Mouse (Mus musculus): ENCODE measurements at regions not wholly inside any gene's neighbourhood (a gene's known extent, or its start where the extent isn't known, plus 50 kb on each side); places are given as distances from the start of the nearest gene placed in this dataset.

- TF ChIP-seq EP300 (IDR thresholded peaks at IDR 0.05; ENCODE audit: insufficient read depth, low read depth, low read length) (no peak), POLR2A (IDR thresholded peaks at IDR 0.05; ENCODE audit: insufficient read depth, low read length) (no peak), CTCF (IDR thresholded peaks at IDR 0.05; ENCODE audit: low read depth, low read length) (no peak)
- H3K36me3 ChIP-seq (ENCODE audit: control insufficient read depth, insufficient read depth, low read length, poor library complexity, severe bottlenecking): no peaks in the 10 kb centered on the region
- H3K27me3 ChIP-seq (ENCODE audit: control insufficient read depth, insufficient read depth, low read length, poor library complexity, severe bottlenecking): no peaks in the 10 kb centered on the region; the same call in 1 of the 2 replicates
- H3K4me3 ChIP-seq (ENCODE audit: low read depth, low read length): no peak overlapping the region
- H3K4me1 ChIP-seq (ENCODE audit: control insufficient read depth, insufficient read depth, low read length): no peaks in the 10 kb centered on the region
- H3K9me3 ChIP-seq (replicated peaks; ENCODE audit: control insufficient read depth, insufficient read depth, low read length, poor library complexity, severe bottlenecking): peaks cover 4% of the 10 kb centered on the region
- H3K9ac ChIP-seq (ENCODE audit: low read depth, poor library complexity, severe bottlenecking): no peak overlapping the region
- H3K27ac ChIP-seq (ENCODE audit: insufficient read depth, low read length): no peak overlapping the region
Observed at GRCm38 (mm10) chr1:4570730-4571129, 237.0 kb upstream of the Gm37988 start.

GRCm38 (mm10) chr1:4571299-4572202 is 236.1 kb upstream of the Gm37988 start:
- Histone ChIP-seq H3K9ac (ENCODE audit: low read depth, poor library complexity, severe bottlenecking) (peak overlapping the region; percentile 39), H3K27me3 (ENCODE audit: control insufficient read depth, insufficient read depth, low read length, poor library complexity, severe bottlenecking) (no peaks in the 10 kb centered on the region; the same call in 1 of the 2 replicates), H3K36me3 (ENCODE audit: control insufficient read depth, insufficient read depth, low read length, poor library complexity, severe bottlenecking) (no peaks in the 10 kb centered on the region), H3K9me3 (replicated peaks; ENCODE audit: control insufficient read depth, insufficient read depth, low read length, poor library complexity, severe bottlenecking) (peaks cover 4% of the 10 kb centered on the region), H3K27ac (ENCODE audit: insufficient read depth, low read length) (no peak overlapping the region), H3K4me1 (ENCODE audit: control insufficient read depth, insufficient read depth, low read length) (no peaks in the 10 kb centered on the region), H3K4me3 (ENCODE audit: low read depth, low read length) (peak overlapping the region; percentile 74)
- TF ChIP-seq EP300 (IDR thresholded peaks at IDR 0.05; ENCODE audit: insufficient read depth, low read depth, low read length) (no peak), CTCF (IDR thresholded peaks at IDR 0.05; ENCODE audit: low read depth, low read length) (no peak), POLR2A (IDR thresholded peaks at IDR 0.05; ENCODE audit: insufficient read depth, low read length) (no peak)

- Histone ChIP-seq H3K9ac (ENCODE audit: low read depth, poor library complexity, severe bottlenecking) (no peak overlapping the region), H3K4me1 (ENCODE audit: control insufficient read depth, insufficient read depth, low read length) (no peaks in the 10 kb centered on the region), H3K27me3 (ENCODE audit: control insufficient read depth, insufficient read depth, low read length, poor library complexity, severe bottlenecking) (no peaks in the 10 kb centered on the region; the same call in 1 of the 2 replicates), H3K4me3 (ENCODE audit: low read depth, low read length) (no peak overlapping the region), H3K36me3 (ENCODE audit: control insufficient read depth, insufficient read depth, low read length, poor library complexity, severe bottlenecking) (no peaks in the 10 kb centered on the region), H3K27ac (ENCODE audit: insufficient read depth, low read length) (no peak overlapping the region), H3K9me3 (replicated peaks; ENCODE audit: control insufficient read depth, insufficient read depth, low read length, poor library complexity, severe bottlenecking) (peaks cover 4% of the 10 kb centered on the region)
- TF ChIP-seq CTCF (IDR thresholded peaks at IDR 0.05; ENCODE audit: low read depth, low read length) (no peak), POLR2A (IDR thresholded peaks at IDR 0.05; ENCODE audit: insufficient read depth, low read length) (no peak)
Observed at GRCm38 (mm10) chr1:4572311-4572710, 235.4 kb upstream of the Gm37988 start.

GRCm38 (mm10) chr1:4574101-4574500 is 233.6 kb upstream of the Gm37988 start:
- H3K27ac ChIP-seq (ENCODE audit: insufficient read depth, low read length): no peak overlapping the region
- no peaks in the 10 kb centered on the region; the same call in 1 of the 2 replicates for H3K27me3 ChIP-seq (ENCODE audit: control insufficient read depth, insufficient read depth, low read length, poor library complexity, severe bottlenecking)
- H3K36me3 ChIP-seq (ENCODE audit: control insufficient read depth, insufficient read depth, low read length, poor library complexity, severe bottlenecking): no peaks in the 10 kb centered on the region
- no peaks in the 10 kb centered on the region for H3K9me3 ChIP-seq (replicated peaks; ENCODE audit: control insufficient read depth, insufficient read depth, low read length, poor library complexity, severe bottlenecking)
- no peak overlapping the region for H3K9ac ChIP-seq (ENCODE audit: low read depth, poor library complexity, severe bottlenecking)
- H3K4me3 ChIP-seq (ENCODE audit: low read depth, low read length): no peak overlapping the region
- H3K4me1 ChIP-seq (ENCODE audit: control insufficient read depth, insufficient read depth, low read length): no peaks in the 10 kb centered on the region
- TF ChIP-seq CTCF (IDR thresholded peaks at IDR 0.05; ENCODE audit: low read depth, low read length) (no peak), EP300 (IDR thresholded peaks at IDR 0.05; ENCODE audit: insufficient read depth, low read depth, low read length) (no peak), POLR2A (IDR thresholded peaks at IDR 0.05; ENCODE audit: insufficient read depth, low read length) (no peak)

- no peak overlapping the region for H3K4me3 ChIP-seq (ENCODE audit: low read depth, low read length)
- no peaks in the 10 kb centered on the region for H3K27me3 ChIP-seq (ENCODE audit: control insufficient read depth, insufficient read depth, low read length, poor library complexity, severe bottlenecking)
- TF ChIP-seq EP300 (IDR thresholded peaks at IDR 0.05; ENCODE audit: insufficient read depth, low read depth, low read length): no peak
- TF ChIP-seq CTCF (IDR thresholded peaks at IDR 0.05; ENCODE audit: low read depth, low read length): no peak
- no peak for TF ChIP-seq POLR2A (IDR thresholded peaks at IDR 0.05; ENCODE audit: insufficient read depth, low read length)
- no peak overlapping the region for H3K27ac ChIP-seq (ENCODE audit: insufficient read depth, low read length)
- no peaks in the 10 kb centered on the region for H3K4me1 ChIP-seq (ENCODE audit: control insufficient read depth, insufficient read depth, low read length)
- no peak overlapping the region for H3K9ac ChIP-seq (ENCODE audit: low read depth, poor library complexity, severe bottlenecking)
- no peaks in the 10 kb centered on the region for H3K9me3 ChIP-seq (replicated peaks; ENCODE audit: control insufficient read depth, insufficient read depth, low read length, poor library complexity, severe bottlenecking)
- H3K36me3 ChIP-seq (ENCODE audit: control insufficient read depth, insufficient read depth, low read length, poor library complexity, severe bottlenecking): no peaks in the 10 kb centered on the region
Observed at GRCm38 (mm10) chr1:4576957-4577356, 230.7 kb upstream of the Gm37988 start.

- no peaks in the 10 kb centered on the region for H3K4me1 ChIP-seq (ENCODE audit: control insufficient read depth, insufficient read depth, low read length)
- H3K9me3 ChIP-seq (replicated peaks; ENCODE audit: control insufficient read depth, insufficient read depth, low read length, poor library complexity, severe bottlenecking): no peaks in the 10 kb centered on the region
- H3K9ac ChIP-seq (ENCODE audit: low read depth, poor library complexity, severe bottlenecking): no peak overlapping the region
- no peak overlapping the region for H3K4me3 ChIP-seq (ENCODE audit: low read depth, low read length)
- H3K27ac ChIP-seq (ENCODE audit: insufficient read depth, low read length): no peak overlapping the region
- H3K36me3 ChIP-seq (ENCODE audit: control insufficient read depth, insufficient read depth, low read length, poor library complexity, severe bottlenecking): no peaks in the 10 kb centered on the region
- H3K27me3 ChIP-seq (ENCODE audit: control insufficient read depth, insufficient read depth, low read length, poor library complexity, severe bottlenecking): no peaks in the 10 kb centered on the region
- TF ChIP-seq CTCF (IDR thresholded peaks at IDR 0.05; ENCODE audit: low read depth, low read length) (no peak), POLR2A (IDR thresholded peaks at IDR 0.05; ENCODE audit: insufficient read depth, low read length) (no peak), EP300 (IDR thresholded peaks at IDR 0.05; ENCODE audit: insufficient read depth, low read depth, low read length) (no peak)
Observed at GRCm38 (mm10) chr1:4582534-4582933, 225.2 kb upstream of the Gm37988 start.

All from ES-Bruce4 (cell line).